Mouse (Mus musculus) thymus, adult 18-20 months (tissue): ENCODE data around the gene Gbgt1.
"Not testable (repeated sequence)": the region's sequence is repeated elsewhere in the genome, so short reads cannot be mapped to it uniquely, and the experiment has no call there.

ENCODE experiments used
- DNase-seq, 2 experiments: peaks; one replicate each; pipeline ENCODE4 v3.0.0; 2022; ENCODE audit warnings: mixed read lengths in 2 of 2

Gene Gbgt1

DNA sequence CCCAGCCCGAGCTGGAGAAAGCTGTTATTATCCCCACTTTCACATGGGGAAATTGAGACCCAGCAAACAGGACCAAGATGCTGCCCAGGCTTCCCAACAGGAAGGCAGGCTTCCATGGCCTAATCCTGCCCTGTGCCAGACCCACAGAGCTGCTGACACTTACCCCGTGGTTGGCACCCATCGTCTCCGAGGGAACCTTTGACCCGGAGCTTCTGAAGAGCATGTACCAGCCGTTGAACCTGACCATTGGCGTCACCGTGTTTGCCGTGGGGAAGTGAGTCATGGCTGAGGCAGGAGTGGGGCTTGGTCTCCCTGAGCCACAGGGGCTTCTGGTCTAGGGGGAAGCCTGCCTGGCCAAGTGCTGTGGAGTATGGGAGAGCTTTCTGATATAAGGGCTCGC, 6.3 kb downstream of the Gbgt1 start:
- DNase-seq, result no peak

DNA sequence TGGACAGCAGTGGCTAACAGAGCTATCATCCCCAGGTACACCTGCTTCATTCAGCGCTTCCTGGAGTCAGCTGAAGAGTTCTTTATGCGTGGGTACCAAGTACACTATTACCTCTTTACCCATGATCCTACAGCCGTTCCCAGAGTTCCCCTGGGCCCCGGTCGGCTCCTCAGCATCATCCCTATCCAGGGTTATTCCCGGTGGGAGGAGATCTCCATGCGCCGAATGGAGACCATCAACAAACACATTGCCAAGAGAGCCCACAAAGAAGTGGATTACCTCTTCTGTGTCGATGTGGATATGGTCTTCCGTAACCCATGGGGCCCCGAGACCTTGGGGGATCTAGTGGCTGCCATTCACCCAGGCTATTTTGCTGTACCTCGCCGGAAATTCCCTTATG, 8.0 kb downstream of the Gbgt1 start:
- DNase-seq, result no peak

DNA sequence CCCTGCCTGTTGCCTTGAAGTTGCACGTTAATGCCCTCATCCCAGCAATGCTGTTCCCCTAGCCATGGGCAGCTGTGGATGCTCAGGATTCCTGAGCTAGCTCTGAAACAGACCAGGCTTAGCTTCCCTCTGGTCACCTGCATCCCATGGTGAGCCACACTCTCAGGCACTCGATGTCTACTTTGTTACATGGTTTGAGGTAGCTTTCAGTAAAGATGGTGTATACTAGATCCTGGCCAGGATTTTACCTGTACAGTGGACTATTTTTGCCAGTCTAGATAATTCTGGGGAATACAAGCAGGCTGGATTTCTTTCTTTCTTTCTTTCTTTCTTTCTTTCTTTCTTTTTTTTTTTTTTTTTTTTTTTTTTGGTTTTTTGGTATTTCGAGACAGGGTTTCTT, 9.1 kb downstream of the Gbgt1 start, which contains the start of gene Gm10134:
Gm10134 (plus strand) TSS at position 301 of the 400 bp plus-strand sequence.
- no peak for DNase-seq

DNA sequence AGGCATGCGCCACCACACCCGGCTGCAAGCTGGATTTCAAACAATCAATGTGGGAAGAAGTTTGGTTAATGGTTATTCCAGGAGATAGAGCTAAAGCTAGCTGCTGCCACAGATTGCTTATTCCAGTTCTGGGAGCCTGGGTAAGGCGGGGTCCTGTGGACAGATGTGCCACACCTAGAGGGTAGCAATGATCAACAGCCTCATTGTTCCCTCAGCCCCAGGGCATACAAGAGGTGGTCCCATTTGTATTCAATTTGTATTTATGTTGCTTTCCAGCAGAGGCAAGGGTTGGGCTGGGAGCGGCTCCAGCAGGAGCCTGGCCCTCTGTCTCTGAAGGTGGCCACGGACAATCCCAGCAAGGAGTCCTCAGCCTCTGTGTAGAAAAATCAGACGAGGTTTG, 9.6 kb downstream of the Gbgt1 start:
- DNase-seq, result no peak

DNA sequence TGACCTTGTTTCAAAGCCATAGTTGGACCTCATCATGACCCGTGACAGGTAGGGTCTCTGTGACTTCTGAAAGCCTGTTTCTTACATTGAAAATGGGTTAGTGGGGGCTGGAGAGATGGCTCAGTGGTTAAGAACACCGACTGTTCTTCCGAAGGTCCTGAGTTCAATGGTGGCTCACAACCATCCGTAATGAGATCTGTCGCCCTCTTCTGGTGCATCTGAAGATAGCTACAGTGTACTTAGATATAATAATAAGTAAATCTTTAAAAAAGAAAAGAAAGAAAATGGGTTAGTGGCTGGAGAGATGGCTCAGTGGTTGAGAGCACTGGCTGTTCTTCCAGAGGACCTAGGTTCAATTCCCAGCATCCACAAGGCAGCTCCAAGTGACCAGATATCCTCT, 14.9 kb downstream of the Gbgt1 start:
- not testable (repeated sequence) for DNase-seq

GRCm38 (mm10) chr2:28512798-28513401, 16.2 kb downstream of the Gbgt1 start, which contains the start of gene Ralgds:
Ralgds (plus strand) TSS chr2:28513125.
- peak in 1 of 2 experiments; percentile 37 for DNase-seq

- peak in 1 of 2 experiments; percentile 32 for DNase-seq
Measured at GRCm38 (mm10) chr2:28513431-28514370, 17.0 kb downstream of the Gbgt1 start.

DNA sequence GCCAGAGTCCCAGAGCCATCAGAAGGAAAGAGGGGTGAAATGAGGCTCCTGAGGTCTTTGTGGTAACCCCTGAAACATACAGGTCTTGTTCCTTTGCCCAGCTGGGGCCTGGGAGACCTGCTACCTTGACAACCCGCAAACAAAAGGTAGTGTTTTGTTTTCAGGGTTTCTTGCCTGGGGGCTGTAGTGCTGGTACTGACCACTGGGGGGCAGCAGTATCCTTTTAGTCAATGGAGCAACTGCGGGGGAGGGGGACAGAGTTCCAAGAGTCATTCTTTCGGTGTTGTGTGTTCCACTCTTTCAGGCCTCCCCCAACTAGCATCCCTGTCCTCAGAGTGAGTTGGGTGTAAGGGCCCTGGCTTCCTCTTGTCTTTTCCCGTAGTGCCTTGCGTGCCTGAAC, 17.8 kb downstream of the Gbgt1 start:
- DNase-seq, result peak in 1 of 2 experiments; percentile 64

GRCm38 (mm10) chr2:28517206-28517909, 20.7 kb downstream of the Gbgt1 start:
- DNase-seq, result peak in 1 of 2 experiments; percentile 54

DNA sequence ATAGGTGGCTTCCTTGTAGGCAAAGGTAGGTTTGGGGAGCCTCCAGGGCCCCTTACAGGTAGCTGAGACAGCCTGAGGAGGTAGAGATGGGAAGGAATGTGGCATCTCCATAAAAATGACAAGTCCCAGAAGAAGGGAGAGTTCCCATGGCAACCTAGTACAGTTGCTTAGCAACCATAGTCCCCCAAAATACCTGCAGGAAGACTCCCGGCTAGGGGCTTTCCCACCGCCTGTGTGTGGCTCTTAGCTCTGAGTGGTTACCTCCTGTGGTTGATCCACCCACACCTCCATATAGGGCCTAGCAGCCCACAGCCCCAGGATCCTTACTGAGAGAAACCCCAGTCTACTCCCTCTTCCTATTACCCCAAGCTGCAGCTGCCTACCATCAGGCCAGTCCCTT, 21.5 kb downstream of the Gbgt1 start:
- peak in 1 of 2 experiments; percentile 35 for DNase-seq

GRCm38 (mm10) chr2:28520581-28520980, 23.9 kb downstream of the Gbgt1 start:
- DNase-seq, result no peak

GRCm38 (mm10) chr2:28521571-28522151, 25.0 kb downstream of the Gbgt1 start:
- DNase-seq, result no peak

DNA sequence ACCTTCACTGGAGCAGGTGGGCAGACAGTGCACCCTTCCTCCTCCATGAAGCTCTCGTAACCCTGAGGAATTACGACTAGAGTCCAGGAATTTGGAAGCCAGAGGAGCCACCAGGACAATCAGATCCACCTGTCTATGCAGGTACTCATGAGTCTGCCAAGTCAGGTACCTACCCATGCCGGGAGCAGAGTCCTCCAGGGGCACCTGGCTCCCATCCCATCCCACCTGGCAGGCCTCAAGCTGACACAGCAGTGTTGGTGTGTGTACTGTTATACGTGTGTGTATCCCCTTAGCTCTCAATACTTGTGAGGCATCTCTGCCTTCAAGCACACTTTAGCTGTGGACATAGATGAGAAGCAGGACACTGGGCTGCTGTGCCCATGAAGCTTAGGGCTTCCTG, 25.5 kb downstream of the Gbgt1 start:
- no peak for DNase-seq

DNA sequence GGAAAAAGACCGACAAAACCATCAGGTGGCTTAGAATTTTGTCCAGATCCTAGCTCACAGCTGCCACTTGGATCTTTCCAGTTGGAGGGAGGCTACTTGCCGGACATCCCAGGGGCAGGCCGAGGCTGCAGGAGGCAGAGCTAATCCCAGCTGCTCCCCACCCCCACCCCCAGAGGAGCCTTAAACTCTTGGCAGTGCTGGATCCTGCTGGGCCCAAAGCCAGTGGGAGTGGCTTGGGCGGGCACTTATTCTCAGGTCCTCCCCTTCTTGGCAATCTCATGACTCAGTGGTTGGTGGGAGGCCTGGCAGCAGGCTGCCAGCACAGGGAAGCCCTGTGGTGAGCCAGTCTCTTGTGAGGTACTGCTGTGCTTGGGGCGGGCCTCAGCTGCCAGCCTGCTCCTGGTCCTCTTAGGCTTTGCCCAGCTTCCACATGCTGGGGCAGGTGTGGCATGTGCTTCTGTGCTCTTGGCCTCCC, 27.0 kb downstream of the Gbgt1 start:
- no peak for DNase-seq

DNA sequence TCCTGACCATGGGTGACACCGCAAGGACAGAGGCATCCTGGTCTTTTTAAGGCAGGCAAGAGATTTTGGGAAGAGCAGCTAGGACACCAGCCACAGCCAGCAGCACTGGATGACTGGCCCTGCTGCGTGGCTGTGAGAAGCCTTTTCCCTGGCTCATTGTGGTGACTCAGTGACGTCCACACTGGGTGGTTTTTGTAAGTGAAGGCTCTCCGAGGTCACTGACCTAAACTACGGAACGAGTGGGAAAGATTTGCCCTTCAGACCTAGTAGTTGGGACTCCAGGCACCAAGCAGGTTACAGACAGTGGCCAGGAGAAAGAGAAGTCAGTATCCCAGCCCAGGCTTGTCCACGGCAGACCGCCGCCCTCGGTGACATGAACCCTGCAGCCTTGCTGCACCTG, 27.7 kb downstream of the Gbgt1 start:
- DNase-seq, result no peak

DNA sequence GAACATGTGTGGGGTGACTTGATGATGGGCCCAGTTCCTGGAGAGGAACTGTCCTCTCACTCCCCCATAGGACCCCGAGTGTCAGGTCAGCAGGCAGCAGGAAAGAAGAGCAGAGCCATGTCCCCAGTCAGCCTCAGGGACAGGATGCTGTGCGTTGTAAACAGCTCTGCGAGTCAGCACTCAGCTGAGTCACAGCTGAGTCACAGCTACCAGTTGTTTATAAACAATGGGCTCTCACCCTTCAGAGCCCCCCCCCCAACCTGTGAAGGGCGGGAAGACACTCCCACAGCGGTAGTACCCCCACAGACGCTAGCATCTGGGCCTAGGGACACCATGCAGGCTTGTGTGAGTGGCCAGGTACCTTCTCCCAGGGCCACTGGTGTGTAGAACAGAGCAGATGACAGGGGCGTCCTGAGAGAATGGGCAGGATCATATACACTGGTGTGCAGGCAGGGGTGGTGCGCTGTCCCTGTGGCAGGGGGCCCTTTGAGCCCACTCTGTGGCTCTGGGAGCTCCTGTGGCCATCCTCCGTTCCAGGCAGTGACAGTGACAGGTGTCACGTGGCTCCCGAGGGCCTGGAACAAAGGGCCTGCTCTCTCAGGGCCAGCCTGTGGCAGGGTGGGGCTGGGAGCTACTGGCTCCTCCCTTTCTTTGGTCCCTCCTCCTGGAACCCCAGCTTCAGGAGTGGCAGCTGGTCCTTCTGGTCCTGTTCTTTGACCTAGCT, 28.7 kb downstream of the Gbgt1 start:
- no peak for DNase-seq

DNA sequence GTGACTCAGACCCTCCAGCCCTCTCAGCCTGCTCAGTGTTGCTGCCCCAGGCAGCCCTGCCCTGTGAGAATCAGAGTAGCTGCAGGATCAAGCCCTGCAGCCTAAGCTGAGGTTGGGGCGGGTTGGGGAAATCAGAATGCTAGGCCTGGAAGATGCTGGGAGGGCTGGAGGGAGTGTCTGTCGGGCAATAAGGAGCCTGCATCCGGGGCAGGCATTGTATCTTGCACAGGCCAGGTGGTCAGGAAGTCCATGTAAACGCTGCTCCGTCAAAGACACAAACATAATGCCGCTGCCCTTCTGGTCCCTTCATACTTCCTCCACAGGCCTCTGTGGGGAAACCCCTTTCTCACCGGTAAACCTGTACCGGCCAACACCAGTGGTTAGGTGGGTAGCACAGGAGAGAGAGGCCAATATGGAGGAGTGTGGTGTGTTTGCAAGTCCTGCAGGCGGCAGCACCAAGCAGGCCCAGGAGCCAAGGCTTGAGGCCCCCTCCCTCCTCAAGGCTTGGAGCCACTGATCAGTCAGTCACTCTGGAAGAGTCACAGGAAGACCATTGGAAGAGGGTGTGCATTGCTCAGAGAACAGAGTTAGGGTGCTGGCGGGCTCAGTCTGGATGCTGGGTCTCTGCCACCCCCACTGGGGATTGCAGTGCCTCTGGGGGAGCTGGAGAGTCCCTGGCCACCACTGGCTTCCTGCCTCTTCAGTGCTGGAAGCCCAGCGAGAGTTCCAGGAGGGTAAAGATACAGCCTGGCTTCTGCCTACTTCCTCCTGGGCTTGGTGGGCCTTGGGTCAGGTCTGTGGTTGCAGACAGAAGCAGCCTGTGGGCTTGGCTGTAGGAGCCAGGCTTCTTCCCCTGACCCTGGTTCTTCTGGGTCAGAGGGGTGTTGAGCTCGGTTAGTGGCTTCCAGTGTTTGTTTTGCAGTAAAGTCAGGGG, 29.5 kb downstream of the Gbgt1 start:
- no peak for DNase-seq

- no peak for DNase-seq
Measured at GRCm38 (mm10) chr2:28527436-28528353, 31.0 kb downstream of the Gbgt1 start.

DNA sequence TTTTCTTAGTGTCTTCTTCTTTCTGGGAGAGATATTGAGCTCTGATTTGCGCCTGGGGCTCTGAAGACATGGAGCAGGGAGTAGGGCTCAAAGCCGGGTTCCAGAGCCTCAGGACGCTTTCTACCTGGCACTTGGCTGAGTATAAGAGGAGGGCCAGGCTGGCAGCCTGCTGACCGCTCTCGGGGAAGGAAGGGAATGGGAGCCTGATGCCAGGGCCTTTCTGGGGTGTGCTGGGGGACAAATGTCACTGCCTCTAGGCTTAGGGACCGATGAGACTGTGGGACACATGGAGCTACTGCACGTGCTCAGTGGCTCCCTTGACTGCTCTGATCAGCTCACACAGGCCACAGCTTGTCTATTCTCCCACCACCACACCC, 31.7 kb downstream of the Gbgt1 start:
- DNase-seq, result no peak

- DNase-seq, result no peak
Measured at GRCm38 (mm10) chr2:28529856-28530255, 33.2 kb downstream of the Gbgt1 start.
